Mouse (Mus musculus) mature B cell (primary cell): ENCODE results near the gene Spa17.

Experiments used
- in situ Hi-C: fragments of 300-500 bp; cut with MboI; formaldehyde crosslinking; loops from 2 replicates; pipeline ENCODE4 v1.14.3; 2019

Spa17 gene

DNA sequence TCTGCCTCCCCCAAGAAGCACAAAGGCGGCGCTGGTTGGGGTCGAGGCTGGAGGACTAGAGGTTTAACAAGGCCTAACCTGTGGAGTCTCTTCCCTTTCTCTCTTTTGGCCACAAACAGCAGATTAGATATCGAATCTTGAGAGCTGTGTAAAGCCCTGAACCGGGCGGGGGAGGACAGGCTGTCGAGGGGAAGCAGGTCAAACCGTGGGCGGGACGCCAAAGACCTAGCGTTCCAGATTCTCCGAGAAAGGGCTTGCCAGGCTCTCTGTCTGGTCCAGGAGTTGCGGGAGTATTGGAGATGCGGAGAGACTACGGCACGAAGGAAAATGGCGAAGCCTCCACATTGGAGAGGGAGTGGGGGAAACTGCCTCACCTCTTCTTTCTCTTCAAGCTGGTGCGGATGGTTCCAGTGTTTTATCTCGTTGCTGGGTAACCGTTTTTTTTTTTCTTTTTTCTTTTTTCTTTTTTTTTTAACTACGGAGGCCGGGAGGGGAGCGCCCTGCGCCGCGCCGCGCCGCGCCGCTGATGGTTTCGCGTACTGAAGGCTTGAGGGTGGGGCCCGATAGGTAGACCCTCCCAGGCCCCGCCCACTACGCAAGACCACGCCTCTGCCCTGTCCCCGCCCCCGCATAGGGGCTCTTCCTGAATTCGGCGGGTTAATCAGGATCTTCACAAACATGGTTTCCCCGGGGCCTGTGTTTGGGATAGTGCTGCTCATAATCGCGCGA, at the start of gene Spa17:
TSS of gene Spa17 (minus strand) at position 541 of the 729 bp plus-strand sequence.
- in situ Hi-C loops = no loop called here

DNA sequence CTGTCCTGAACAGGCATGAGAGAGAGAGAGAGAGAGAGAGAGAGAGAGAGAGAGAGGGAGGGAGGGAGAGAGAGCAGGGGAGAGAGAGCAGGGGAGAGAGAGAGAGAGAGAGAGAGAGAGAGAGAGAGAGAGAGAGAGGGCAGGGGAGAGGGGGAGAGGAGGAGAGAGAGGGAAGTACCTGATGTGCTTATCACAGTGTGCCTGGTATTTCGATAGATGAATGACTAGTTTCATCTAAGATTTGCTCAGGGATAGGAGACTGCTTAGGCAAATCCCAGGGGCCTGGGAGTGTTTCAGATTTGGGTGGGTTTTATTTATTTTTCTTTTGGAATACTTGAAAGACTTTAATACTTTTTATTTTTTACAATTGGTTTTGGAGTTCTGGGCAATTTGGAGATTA, 49.7 kb upstream of the Spa17 start:
- in situ Hi-C loops = no loop called here

DNA sequence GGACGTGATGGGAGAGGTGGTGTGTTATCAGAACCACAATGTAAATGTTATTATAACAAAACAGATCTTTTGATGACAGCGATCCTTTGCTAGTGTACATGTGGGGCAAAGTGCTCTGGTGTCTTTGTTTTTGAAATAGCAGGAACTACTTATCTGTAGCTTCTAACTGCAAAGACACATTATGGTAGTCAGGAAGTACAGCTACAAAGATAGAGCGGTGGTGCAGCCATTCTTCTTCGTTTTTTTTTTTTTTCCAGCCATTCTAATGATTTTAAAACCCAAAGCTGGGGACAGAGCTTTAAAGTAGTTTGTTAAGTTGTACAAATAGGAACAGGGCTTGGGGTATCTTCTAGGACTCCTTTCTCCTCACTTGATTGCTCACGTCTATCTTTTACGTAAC, 45.9 kb upstream of the Spa17 start:
- in situ Hi-C loops = no loop called here

DNA sequence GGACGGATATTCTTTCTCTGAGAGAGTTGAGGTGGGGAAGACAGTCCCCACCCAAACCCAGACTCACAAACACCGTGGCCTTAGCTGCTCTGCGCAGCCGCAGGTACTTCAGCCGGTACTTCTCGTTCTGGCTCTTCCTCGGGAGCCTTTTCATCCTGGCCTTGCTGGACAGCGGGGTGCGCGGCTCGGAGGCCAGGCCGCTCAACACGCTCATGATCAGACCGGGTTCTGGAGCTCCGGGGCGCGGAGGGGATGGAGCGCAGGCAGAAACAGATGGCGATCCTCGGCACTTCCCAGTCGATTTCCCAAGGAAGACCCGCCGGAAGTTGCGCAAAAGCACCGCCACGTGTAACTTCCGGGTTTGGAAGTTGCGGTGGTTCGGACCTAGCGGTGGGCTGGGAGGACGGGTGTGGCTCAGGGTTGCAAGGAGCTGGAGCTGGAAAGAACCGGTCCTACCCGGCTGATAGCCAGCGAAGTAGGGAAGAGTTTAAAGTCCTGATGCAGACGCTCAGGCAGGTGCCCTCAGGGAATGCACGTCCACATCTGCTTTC, 43.5 kb upstream of the Spa17 start, which contains the start of gene Tbrg1:
TSS of gene Tbrg1 (minus strand) at position 382 of the 551 bp plus-strand sequence.
- in situ Hi-C loops = no loop called here

DNA sequence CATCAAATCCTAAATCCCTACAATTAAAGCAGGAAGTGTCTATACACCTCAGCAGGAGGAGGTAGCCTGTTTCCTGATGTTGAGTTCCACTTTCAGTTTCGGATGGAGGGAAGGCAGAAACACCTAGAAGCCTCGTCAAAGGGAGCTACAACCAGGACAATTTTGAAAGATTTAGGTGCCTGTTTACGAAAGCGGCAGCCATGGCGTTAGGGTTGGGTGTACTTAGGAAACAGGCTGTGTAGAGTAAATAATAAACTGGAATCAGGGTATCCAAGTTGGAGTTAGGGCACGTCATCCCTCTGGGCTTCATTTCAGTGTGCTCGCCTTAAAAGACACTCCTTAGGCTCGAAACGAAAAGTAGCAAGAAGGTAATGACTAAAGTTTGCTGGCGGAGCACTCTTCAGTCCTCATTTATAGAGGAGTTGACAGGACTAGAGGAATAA, 42.9 kb upstream of the Spa17 start:
- in situ Hi-C loops = no loop called here

DNA sequence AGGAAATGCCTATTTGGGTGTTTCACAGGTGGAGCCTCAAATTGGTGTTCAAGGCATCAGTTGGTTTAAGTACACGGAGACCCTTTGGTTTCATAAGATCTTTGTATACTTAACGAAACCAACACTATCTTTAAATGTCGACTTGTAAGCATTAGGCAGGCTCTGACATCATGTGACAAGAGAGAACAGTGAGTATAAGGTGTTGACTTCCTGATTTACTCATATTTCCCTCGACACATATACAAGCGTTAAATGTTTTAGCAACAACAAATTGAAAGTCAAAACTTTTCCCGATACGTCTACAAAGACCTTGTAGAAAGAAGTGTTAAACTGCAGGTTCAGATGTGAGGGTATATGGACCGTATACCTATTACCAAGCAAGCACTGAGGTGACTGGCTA, 42.4 kb upstream of the Spa17 start:
- in situ Hi-C loops = no loop called here

DNA sequence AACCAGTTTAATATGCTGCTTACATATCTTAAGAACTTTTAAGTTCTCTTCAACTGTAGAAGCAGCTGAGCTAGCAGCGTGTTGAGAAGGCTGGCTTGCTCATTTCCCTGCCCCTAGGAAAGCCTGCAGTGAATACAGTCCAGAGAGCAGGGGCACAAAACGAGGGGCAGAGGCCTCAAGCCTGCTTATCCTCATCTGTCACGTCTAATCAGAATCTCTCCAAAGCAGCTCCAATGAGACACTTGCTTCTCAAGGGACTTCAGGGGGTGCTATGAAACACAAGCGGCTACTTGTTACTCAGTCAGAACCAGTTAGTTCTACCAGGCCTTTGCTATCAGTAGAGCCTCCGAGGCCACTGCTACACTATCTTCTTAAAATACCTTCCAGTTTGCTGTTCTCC, 40.3 kb upstream of the Spa17 start:
- in situ Hi-C loops = no loop called here

DNA sequence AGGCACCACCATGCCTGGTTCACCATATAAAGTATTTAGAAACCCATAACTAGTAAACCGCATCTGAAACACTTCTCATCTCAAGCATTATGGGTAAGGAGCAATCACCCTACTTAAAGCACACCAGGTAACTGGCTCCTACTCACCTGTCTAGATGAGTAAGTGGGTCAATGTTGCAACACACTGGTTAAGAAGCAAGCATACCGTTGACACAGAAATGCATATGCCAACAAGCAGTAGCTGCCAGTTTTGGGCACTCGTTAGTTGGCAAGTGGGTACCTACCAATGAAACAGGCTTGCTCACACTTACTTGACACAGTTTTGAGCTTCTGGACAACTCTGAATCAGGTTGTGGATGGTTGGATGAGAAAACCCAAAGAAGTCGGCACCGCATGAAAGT, 37.1 kb upstream of the Spa17 start:
- in situ Hi-C loops = no loop called here

DNA sequence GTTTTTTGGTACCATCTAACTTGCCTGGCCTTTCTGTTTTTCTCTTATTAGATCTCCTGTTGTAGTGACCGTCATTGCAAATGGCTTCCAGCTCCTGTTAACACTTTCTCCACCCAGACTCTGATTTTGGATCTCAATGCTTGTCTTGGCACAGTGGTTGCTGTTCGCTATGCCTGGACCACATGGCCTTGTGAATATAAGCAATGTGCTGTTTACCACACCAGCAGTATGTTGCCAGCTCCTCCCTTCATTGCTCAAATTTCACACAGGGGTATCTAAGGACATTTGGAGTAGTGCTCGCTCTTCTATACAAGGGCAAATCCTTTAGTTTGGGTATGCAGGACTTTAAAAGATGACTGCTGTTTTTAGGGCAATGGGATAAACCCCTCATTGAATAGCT, 32.7 kb upstream of the Spa17 start:
- in situ Hi-C loops = no loop called here

DNA sequence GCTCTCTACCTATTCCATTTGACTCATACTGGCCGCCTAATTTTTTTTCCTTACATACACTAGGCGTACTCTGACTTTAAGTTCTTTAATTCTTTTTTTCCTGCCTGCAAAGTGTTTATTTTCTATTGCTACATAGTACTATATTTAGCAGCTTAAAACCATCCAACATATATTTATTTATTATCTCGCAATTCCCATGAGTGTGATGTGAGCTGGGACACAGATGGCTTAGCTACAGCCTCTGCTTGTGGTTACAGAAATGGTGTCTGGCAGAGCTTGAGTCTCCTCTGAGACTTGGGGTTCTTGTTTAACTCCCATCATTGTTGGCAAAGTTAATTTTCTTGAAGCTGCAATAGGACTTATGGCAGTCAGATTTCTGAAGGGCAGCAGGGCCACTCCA, 25.2 kb upstream of the Spa17 start:
- in situ Hi-C loops = no loop called here

DNA sequence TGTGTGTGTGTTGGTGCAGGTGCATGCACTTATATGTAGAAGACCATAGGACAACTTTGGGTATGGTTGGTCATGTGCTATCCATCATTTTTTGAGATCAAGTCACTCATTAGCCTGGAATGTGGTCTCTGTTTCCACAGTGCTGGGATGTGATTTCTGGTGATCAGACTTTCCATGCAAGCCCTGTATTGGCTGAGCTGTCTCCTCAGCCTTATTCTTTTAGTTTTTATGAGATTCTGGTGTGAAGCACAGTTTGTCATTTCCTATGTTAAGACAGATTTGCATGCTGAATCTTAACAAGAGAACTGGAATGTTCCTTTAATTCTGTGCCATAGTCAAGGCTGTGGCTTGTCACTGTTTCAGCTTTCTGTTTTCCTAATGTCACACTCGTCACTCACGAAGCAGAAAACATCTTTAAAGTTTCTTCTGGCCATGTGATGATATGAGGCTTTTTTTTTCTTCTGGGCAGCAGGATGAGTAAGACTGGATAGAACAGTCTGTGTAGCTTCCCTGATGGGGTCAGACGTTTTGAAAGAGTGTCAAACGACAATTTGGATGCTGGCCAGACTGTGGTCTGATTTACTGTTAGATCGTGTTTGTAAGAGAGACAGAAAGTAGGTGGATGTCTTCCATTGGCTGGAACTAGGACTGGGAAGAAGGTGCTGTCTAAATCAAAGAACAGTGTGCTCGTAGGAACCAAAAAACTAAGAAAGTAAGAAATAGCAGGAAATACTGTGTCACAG, 23.4 kb upstream of the Spa17 start:
- in situ Hi-C loops = no loop called here

DNA sequence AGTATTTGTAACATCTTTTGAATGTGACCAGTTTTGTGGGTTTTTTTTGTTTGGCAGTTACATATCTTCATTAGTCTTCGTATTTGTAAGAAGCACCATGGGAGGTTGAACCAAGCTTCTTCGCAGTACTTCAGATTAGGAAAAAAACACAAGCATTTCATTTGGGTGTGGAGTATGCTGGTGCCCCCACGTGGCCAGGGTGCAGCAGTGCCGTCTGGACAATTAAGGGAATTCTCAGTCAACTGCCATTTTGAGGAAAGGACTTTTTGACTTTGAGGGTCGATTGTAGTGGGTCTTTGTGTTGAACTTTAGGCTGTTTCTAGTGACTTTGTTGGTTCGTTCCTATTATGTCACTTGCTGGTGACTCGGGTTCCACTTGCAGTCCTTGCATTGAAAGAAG, 22.8 kb upstream of the Spa17 start:
- in situ Hi-C loops = no loop called here

DNA sequence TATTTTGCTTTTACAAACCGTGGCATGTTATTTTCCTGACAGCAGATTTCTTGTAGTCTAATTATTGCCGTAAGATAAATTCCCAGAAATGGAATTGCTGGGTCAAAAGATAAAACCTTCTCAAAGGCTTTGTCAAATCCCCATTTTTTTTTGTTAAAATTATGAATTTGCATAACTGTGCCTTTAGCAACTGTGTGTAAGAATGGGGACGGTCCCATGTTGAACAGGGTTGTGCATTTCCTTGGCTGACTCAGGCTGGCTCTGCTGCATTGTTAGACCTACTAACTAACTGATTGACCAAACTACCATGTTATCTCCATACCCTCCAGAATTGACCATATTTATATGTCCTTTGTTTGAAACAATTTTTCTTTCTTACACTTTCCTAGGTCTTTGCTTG, 20.7 kb upstream of the Spa17 start:
- in situ Hi-C loops = no loop called here

DNA sequence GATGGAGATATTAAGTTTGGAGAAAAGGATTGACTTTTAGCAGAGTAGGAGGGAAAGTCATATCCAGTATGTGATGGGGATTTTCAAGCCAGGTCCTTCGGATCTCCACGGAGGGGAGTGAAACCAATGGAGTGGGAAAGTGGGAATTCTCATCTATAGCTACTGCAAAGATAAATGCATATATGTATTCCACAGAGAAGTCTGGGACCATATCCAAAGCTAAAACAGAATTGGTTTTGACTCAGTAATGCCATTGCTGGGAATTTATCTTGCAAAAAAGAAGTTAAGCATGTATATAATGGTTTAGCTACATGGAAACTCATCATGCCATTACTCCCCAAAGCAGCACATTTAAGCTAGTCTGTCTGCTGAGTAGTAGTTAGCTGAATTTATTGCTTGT, 18.8 kb upstream of the Spa17 start:
- in situ Hi-C loops = no loop called here

DNA sequence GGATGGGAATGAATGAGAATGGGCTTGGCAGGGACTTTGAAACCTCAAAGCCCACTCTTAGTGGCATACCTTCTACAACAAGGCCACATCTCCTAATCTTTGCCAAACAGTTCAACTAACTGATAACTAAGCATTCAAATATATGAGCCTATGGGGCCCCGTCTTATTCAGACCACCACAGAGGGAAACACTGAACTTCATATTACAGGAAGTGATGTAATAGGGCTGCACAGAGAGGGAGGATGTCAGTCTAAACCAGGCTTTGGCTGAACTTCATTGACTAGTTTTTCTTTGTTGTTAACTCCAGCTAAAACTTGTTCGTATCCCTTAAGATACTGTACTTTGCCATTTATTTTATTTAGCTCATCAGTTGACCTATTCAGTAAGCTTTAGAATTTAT, 16.4 kb upstream of the Spa17 start:
- in situ Hi-C loops = no loop called here

DNA sequence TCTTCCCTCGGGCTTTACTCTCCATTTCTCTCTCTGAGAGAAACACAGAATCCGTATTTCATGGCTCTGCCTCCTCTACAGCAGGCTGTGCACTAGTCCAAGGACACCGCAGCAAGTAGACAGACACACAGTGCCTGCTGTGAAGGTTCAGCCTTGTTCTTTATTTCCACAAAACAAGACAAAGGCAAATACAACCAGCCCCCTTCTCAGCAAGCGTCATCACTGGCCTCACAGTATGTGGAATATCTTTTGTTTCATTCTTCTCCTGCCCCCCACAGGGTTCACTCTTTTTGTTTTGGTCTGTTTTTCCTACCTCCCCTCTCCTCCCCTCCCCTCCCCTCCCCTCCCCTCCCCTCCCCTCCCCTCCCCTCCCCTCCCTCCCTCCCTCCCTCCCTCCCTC, 15.1 kb upstream of the Spa17 start:
- in situ Hi-C loops = no loop called here

DNA sequence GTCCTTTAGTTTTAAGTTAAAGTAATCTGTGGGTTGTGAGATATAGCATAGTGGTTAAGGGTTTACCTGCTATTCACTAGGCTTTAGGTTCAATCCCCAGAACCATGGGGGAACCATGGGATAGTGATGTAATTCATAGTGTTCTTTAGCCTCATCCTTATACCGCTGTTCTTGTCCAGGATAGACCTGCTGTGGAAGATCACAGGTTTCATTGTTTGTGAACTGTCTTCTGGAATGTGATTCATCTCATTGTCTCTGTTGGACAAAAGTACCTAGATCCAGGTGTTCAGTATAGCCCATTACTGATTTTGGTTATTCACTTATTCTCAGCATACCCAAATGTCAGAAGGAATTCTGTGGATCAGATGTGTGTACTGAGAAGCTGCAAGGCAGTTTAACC, 13.7 kb upstream of the Spa17 start:
- in situ Hi-C loops = no loop called here

DNA sequence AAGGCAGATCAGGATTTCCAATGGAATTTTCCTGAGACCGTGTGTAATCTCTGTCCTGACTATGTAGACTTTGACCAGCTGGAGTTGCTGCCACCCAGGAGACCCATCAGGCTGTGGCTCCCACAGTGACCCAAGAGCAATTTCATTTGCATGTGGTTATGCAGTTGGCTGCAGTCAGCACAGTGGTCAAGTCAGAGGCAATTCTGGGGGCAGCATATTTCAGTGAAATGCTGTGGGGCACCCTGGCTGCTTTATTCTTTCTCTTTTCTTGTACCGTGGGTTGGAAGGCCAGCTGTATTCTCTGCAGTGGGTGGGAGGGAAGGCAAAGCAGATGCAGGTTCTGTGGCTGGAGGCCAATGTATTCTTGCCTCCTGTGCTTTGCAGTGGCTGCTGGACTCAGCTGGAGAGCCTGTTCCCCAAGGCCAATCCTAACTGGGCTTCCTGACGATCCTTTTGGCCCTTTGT, 12.6 kb upstream of the Spa17 start:
- in situ Hi-C loops = no loop called here

DNA sequence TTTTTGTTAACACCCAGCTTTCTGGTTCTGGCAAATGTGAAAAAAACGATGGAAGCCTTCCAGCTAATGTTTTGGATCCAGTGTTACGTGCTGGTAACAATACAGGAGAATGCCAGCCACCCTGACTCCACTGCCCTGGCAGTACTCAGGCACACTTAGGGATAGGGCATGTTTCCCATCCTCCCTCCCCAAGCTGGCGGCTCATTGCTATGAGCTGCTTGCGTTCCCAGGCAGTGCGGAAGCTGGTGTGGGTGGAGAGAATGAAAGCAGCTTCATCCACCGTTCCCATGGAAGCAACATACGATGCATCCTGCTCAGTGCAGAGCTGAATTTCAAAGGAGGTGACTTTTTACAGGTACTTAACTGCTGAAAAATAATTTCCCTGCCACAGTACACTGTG, 12.1 kb upstream of the Spa17 start:
- in situ Hi-C loops = no loop called here

DNA sequence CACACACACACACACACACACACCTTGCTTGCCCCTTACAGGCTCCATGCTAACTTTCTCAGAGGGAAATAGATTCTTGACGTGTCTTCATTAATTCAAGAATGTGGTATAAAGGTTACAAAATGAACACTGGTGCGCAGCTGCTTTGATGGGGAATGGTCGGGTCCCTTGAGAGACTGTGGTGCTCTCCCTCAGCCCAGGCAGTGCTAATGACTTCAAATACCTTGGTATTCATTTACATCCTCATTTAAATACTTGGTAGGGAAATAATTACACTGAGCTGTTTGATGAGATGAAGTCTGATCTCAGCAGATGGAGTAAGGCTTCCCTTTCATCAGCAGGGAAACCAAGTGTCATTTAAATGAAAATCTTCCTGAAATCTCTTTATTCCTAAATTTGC, 11.6 kb upstream of the Spa17 start:
- in situ Hi-C loops = no loop called here

DNA sequence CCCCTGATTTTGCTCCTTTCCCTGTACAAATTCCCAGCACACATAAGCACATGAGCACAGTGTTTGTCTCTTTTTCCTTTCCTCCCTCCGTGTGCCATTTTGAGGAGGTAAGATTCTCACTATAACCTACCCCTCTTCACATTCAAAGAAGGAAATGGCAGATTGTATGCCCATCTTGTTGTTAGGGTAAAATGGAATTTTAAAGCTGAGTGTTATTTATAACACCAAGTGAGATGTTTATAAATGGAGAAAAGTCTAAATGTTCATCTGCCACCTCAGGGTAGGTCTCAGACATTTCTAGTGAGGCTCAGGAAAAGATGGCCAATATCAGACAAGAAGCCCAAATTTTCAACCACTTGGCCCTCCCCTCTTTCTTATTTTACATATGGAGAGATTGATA, 11.0 kb upstream of the Spa17 start:
- in situ Hi-C loops = no loop called here

DNA sequence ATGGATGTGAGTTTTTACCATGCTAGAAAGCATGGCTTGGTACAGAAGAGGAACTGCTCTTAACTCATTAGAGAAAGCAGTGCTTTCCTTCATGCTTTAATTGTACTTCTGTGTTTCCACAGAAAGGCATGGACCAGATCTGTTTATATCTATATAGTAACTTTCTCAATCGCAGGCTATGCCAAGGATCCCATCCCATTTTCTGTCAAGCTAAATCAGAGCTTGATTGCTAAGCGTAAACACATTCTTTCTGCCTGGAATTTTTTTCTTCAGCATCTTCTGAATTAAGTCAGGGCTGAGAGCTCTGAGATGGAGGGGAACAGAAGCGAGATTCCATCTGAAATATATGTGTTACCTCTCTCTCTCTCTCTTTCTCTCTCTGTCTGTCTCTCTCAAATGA, 10.5 kb upstream of the Spa17 start:
- in situ Hi-C loops = no loop called here

DNA sequence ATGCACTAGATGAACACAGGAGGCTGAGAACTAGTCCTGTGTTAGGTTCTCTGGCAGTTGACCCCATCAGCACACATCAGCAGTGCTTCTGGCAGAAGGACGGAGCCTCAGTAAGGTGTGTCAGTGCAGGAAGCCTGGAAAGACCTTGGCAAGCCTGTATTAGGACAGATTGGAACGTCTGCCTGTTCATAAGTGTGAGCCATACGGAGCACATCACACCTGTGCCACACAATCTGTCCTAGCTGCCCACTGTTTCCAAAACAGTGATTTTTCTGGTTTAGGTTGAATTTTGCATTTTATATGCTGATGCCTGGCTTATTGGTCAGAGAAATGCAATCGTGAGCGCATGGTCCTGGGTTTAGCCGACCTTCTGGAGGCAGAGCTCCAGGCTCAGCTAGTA, 7.8 kb upstream of the Spa17 start:
- in situ Hi-C loops = no loop called here
